Mouse (Mus musculus) C2C12 (cell line): ENCODE measurements around the gene Mib2. TPM values are rescaled to one million over a fixed set of nuclear protein-coding genes. Genes with fewer than 3 reads are reported as not detected.
A peak's percentile ranks its signal among the peaks of the same experiment; 100 is the strongest.
"Not testable (repeated sequence)": the region's sequence is repeated elsewhere in the genome, so short reads cannot be mapped to it uniquely, and the experiment has no call there.

Experiments used
- H3K27me3 ChIP-seq: one replicate; pipeline ENCODE4 v1.6.1; 2011; ENCODE audit not compliant: control insufficient read depth, insufficient read depth, insufficient read length
- H3K36me3 ChIP-seq: one replicate; pipeline ENCODE4 v1.6.1; 2011; ENCODE audit not compliant: control insufficient read depth, insufficient read depth
- H3K4me3 ChIP-seq: one replicate; pipeline ENCODE4 v1.5.1; 2011; ENCODE audit warnings: mild to moderate bottlenecking, control low read depth; ENCODE audit not compliant: poor library complexity, insufficient read depth, severe bottlenecking
- H3K79me2 ChIP-seq: one replicate; pipeline ENCODE4 v1.6.1; 2011; ENCODE audit not compliant: control insufficient read depth, insufficient read depth
- H3K79me3 ChIP-seq: one replicate; pipeline ENCODE4 v1.6.1; 2011; ENCODE audit warnings: low read depth, control low read depth
- H3ac ChIP-seq: one replicate; pipeline ENCODE3; 2011; ENCODE audit warnings: low read depth; ENCODE audit not compliant: control insufficient read depth, insufficient read length
- CEBPB ChIP-seq: IDR thresholded peaks from one replicate; pipeline ENCODE4 v1.6.1; 2011; ENCODE audit warnings: low read depth, mild to moderate bottlenecking, control low read depth, moderate library complexity
- CTCF ChIP-seq: IDR thresholded peaks from one replicate; pipeline ENCODE4 v1.5.1; 2011; ENCODE audit not compliant: control insufficient read depth, insufficient read depth, insufficient read length
- FOSL1 ChIP-seq: IDR thresholded peaks from one replicate; pipeline ENCODE4 v1.8.0; 2011; ENCODE audit warnings: mild to moderate bottlenecking, low read length; ENCODE audit not compliant: poor library complexity, insufficient read depth, severe bottlenecking
- MAX ChIP-seq: IDR thresholded peaks from one replicate; pipeline ENCODE4 v1.6.1; 2011; ENCODE audit warnings: mild to moderate bottlenecking, control low read depth
- MYOD1 ChIP-seq: IDR thresholded peaks from one replicate; pipeline ENCODE4 v1.6.1; 2011; ENCODE audit warnings: low read depth; ENCODE audit not compliant: control insufficient read depth, insufficient read length
- MYOG ChIP-seq: IDR thresholded peaks from one replicate; pipeline ENCODE4 v1.6.1; 2011; ENCODE audit not compliant: control insufficient read depth, insufficient read length; ENCODE audit errors: extremely low read depth
- USF1 ChIP-seq: IDR thresholded peaks from one replicate; pipeline ENCODE4 v1.6.1; 2011; ENCODE audit warnings: low read depth, mild to moderate bottlenecking, control low read depth, moderate library complexity
- polyA plus RNA-seq: library from polyadenylated mRNA; unstranded; fragments of >200 nt; fragmentation: generic; extraction: Trizol; gene quantifications from one replicate; pipeline ENCODE4 v1.2.1, GENCODE M21; 2012; ENCODE audit warnings: missing spikeins

Gene Mib2
- polyA plus RNA-seq, 1 experiment: 16.2 TPM

DNA sequence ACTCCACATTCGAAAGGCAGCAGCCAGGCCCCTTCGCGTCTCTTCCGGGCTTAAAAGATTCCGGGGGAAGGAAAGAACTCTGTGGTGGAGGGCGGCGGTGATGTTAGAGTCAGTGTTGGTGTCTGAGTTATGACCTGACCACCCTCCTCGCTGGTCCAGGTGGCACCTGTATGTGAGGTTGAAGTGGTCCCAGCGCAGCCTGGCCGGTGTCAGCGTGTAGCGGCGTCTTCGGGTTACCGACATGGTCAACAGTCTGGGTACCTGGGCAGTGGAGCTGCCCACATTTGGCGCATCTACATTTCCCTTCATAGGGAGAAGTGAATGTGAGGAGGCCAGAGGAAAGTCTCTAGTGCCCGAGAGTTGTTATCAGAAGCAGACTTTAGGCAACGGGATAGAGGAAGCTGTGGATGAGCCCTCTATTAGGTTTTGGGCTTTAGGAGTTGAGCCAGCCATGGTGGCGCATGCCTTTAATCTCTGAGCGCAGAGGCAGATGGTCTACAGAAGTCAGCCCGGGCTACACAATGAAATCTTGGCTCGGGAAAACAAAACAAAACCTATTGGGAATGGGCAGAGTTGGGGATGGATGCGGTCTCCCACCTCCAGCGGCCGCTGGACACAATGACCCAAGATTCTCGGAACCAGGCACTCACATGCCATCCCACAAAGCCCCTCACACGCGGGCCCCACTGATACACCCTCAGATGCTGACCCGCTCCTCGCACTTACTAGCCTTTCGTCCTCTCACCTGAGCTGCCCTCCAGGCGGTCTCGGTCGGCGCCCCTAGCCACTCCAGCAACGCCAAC is 16.5 kb downstream of the Mib2 start:
- Histone ChIP-seq H3K79me3 (no peaks in the 10 kb centered on the region), H3K36me3 (peaks cover 43% of the 10 kb centered on the region), H3K4me3 (no peak overlapping the region), H3K79me2 (no peaks in the 10 kb centered on the region), H3K27me3 (no peaks in the 10 kb centered on the region), H3ac (peak overlapping the region; percentile 31)
- TF ChIP-seq FOSL1 (no peak), CEBPB (no peak), MAX (no peak), CTCF (no peak), USF1 (no peak), MYOG (no peak), MYOD1 (no peak)

DNA sequence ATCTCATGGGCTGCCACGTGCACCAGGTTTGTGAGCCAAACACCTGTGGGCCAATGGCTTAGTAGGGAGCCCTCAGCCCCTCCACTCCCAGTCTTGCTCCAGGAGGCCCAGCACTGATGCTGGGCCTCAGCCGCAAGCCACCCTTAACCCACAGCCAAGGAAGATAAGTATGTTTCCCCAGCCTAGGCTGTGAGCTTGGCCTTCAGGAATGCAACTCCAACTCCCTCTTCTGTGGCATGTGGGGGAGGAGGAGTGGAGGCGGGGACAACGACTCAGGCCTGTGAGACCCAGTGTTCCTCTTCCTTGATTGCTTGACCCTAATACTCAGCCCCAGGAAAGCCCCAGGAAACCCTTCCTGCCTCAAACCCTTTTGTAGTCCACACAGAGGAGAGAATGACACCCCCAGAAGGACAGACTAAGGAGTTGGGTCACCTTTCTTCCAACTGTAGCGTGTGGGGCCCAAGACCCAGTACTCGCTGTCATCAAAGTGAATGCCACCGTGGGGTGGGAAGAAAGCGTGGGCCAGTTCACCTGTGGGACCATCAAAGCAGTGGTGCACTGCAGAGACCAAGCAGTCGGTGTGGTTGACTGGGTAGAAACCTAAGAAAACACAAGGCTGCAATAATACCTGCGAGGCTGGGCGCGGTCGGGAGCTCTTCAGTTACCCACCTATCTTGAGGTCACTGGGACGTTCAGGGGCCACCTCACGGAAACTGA is 17.3 kb downstream of the Mib2 start:
- H3ac ChIP-seq: no peak overlapping the region
- no peaks in the 10 kb centered on the region for H3K79me2 ChIP-seq
- H3K36me3 ChIP-seq: peaks cover 46% of the 10 kb centered on the region
- no peaks in the 10 kb centered on the region for H3K79me3 ChIP-seq
- no peaks in the 10 kb centered on the region for H3K27me3 ChIP-seq
- TF ChIP-seq MAX: no peak
- no peak for TF ChIP-seq MYOD1
- TF ChIP-seq MYOG: no peak
- TF ChIP-seq FOSL1: no peak
- no peak overlapping the region for H3K4me3 ChIP-seq

DNA sequence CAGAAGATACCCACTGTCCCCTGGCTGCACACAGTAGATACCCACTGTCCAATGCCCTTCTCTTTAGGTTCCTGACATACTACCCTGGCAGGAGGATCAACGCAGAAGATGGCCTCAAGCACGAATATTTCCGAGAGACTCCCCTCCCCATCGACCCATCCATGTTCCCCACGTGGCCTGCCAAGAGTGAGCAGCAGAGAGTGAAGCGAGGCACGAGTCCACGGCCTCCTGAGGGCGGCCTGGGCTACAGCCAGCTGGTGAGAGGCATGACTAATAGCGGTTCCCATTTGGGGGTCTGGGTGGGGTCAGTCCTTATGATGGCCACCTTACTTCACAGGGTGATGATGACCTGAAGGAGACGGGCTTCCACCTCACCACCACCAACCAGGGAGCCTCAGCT is 19.6 kb downstream of the Mib2 start:
- Histone ChIP-seq H3K79me3 (no peaks in the 10 kb centered on the region), H3K79me2 (no peaks in the 10 kb centered on the region), H3K27me3 (no peaks in the 10 kb centered on the region), H3K36me3 (peaks cover 63% of the 10 kb centered on the region), H3ac (no peak overlapping the region), H3K4me3 (no peak overlapping the region)
- TF ChIP-seq MAX (no peak), MYOG (no peak), FOSL1 (no peak), USF1 (no peak), CEBPB (no peak), MYOD1 (no peak), CTCF (no peak)

DNA sequence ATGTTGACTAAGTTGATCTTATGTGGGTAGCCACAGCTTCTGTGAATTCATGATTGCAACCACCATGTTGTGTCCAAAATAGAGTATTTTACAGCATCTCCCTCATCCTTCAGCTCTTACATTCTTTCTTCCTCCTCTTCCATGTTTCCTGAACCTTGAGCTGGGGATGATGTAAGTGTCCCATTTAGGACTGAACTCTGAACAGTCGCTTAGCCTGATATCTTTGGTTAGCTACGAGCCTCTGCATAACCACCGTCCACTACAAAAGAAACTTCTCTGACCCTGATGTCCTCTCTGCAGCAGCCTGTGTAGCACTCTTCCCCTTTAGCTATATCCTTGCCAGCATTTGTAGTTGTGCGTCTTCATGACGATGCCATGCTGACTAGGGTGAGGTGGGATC is 23.3 kb downstream of the Mib2 start:
- no peak overlapping the region for H3K4me3 ChIP-seq
- H3K79me3 ChIP-seq: no peaks in the 10 kb centered on the region
- H3K27me3 ChIP-seq: no peaks in the 10 kb centered on the region
- H3K36me3 ChIP-seq: peaks cover 88% of the 10 kb centered on the region
- no peaks in the 10 kb centered on the region for H3K79me2 ChIP-seq
- H3ac ChIP-seq: no peak overlapping the region
- no peak for TF ChIP-seq MYOD1
- no peak for TF ChIP-seq CTCF
- no peak for TF ChIP-seq MAX
- no peak for TF ChIP-seq FOSL1
- no peak for TF ChIP-seq USF1
- no peak for TF ChIP-seq CEBPB
- TF ChIP-seq MYOG: no peak

DNA sequence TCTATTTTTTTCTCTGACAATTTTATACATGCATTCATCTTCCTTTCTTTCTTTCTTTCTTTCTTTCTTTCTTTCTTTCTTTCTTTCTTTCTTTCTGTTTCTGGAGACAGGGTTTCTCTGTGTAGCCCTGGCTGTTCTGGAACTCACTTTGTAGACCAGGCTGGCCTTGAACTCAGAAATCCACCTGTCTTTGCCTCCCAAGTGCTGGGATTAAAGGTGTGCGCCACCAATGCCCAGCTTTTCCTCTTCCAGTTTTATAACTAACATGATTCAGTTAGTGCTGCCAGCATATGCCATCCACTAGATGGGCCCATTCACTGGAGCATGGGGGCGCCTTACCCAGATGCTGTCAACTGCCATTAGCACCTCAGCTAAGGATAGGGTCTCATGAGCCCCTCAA is 23.7 kb downstream of the Mib2 start, which contains the start of gene Gm10563:
TSS of gene Gm10563 (minus strand) at position 101 of the 400 bp plus-strand sequence.
- H3K36me3 ChIP-seq: peaks cover 88% of the 10 kb centered on the region
- H3K79me3 ChIP-seq, H3K79me2 ChIP-seq, H3K27me3 ChIP-seq, H3ac ChIP-seq, H3K4me3 ChIP-seq: not testable (repeated sequence)

DNA sequence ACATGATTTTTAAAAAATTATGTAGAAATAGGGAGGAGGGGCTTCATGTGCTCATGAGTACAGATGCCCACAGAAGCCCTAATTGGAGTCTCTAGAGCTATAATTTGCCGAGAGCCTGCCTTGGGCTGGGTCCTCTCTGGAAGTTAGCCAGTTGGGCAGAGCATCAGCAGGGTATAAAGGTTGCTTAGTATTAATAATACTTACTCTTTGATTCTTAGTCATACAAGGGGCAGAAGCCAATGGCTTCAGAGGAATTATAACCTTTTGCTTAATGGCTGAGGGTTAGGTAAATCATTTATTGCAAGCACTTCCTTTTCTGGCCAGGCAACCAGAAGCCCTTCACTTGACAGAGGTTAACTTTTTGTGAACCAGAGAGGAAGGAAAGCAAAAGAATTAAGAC is 25.5 kb downstream of the Mib2 start:
- Histone ChIP-seq H3K27me3 (no peaks in the 10 kb centered on the region), H3K79me3 (no peaks in the 10 kb centered on the region), H3ac (no peak overlapping the region), H3K36me3 (peaks cover 83% of the 10 kb centered on the region), H3K79me2 (no peaks in the 10 kb centered on the region), H3K4me3 (no peak overlapping the region)
- TF ChIP-seq FOSL1 (no peak), USF1 (no peak), CEBPB (no peak), MYOG (no peak), CTCF (no peak), MYOD1 (no peak), MAX (no peak)
